Mouse (Mus musculus): ENCODE data around the gene Sbpl. TPM values are rescaled to one million over a fixed set of nuclear protein-coding genes. Genes with fewer than 3 reads are reported as not detected.

Sbpl gene
- not detected for polyA plus RNA-seq (2014; fragmentation: Illumina TruSeq; extraction: RNeasy Lipid Tissue Mini Kit (QIAGEN cat#74804); ENCODE audit: low read depth, low replicate concordance)

DNA sequence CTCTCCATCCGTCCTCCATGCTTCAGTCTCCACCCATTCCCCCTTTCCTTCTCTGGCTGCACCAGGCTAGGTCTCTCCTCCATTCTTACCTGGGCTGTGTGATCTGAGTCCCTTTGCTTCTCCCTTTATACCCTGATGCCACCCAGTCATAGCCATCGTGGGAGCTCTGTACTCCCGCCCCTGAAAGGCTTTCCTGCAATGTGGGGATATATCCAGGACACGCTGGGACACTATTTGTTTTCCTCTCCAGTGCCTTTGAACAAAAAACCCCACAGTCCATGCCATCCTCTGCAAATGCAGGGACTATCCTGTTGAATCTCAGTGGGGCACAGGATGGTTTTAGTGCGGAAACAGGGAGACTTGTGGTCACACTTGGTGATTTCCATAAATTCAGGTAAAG, at the start of gene Sbpl:
TSS of gene Sbpl (minus strand) at position 101 of the 400 bp plus-strand sequence.

GRCm38 (mm10) chr17:23997901-23998300, 42.8 kb upstream of the Sbpl start, which contains the start of gene Prss22:
Gene Prss22 (minus strand): TSS chr17:23998100.

DNA sequence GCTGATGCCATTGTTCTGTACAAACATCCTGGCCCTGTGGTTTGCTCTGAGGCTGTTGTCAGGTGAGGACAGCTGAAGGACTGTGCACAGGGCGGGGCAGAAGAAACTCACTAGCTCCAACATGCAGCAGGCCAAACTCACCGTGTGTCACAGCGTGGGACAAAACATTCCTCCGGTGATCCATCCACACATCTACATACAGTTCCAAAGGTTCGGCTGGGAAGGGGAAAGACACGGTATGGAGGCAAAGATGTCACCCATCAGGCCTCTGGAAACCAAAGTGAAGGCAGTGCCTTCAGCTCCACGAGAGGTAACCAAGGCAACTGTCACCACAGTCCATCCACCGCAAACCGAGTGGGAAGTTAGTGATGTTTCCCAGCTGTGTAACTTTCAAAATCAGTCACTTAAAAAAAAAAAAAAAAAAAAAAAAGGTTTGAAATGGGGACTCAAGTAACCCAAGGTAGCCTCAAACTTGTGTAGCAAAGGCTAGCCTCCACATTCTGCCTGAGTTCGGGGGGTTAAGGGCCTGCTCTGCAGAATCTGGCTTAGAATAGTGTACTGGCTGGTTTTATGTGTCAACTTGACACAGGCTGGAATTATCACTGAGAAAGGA, 25.3 kb upstream of the Sbpl start, which contains the start of gene Prss30:
TSS of gene Prss30 (minus strand) at position 270 of the 613 bp plus-strand sequence.

DNA sequence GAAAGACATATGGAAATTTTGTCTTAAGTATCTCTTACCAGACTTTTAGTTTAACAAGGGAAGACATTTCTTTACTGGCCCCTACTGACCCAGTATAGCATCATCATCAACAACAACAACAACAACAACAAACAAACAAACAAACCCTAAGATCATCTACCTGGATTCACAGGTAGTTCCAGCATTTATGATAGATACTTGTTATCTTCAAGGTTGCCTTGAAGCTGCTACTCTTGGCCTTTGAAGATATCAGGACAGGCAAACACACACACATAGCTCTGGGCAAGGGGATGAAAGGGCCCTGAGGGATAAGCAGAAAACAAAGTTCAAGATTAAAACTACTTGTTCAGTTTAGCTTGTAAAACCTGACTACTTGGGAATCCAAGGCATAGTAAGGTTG, 13.7 kb downstream of the Sbpl start, which contains the start of gene Sbp:
TSS of gene Sbp (plus strand) at position 301 of the 400 bp plus-strand sequence.

DNA sequence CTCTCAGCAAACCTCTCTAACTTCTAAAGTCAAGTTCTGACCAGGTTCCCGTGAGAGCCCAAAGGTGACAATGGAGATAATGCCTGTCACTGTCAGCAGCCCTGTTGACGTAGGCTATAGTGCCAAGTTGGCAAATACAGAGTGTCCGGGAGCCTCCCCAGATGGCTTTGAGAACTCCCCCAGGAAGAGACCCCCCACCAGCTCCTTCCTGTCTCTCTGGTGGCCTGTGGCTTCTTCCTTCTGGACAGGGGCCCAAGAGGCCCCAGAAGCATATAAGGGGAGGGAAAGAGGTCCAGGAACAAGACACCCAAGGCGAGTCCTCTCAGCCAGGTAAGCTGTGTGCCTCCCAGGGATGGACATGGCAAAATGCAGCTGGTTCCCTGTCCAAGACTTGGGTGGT, 37.9 kb downstream of the Sbpl start, which contains the start of gene Dcpp3:
TSS of gene Dcpp3 (plus strand) at position 301 of the 400 bp plus-strand sequence.

Other genes with a start within 250 kb of the Sbpl start
- 0.87 TPM for gene 1520401A03Rik, start 232.5 kb downstream of the Sbpl start, polyA plus RNA-seq (2014; fragmentation: Illumina TruSeq; extraction: RNeasy Lipid Tissue Mini Kit (QIAGEN cat#74804); ENCODE audit: low read depth, low replicate concordance)
- gene Pkmyt1, start 228.9 kb downstream of the Sbpl start, polyA plus RNA-seq (2014; fragmentation: Illumina TruSeq; extraction: RNeasy Lipid Tissue Mini Kit (QIAGEN cat#74804); ENCODE audit: low read depth, low replicate concordance) = 1.9 TPM
- gene Paqr4, start 214.4 kb downstream of the Sbpl start, polyA plus RNA-seq (2014; fragmentation: Illumina TruSeq; extraction: RNeasy Lipid Tissue Mini Kit (QIAGEN cat#74804); ENCODE audit: low read depth, low replicate concordance) = not detected
- not detected for gene Kremen2, start 209.4 kb downstream of the Sbpl start, polyA plus RNA-seq (2014; fragmentation: Illumina TruSeq; extraction: RNeasy Lipid Tissue Mini Kit (QIAGEN cat#74804); ENCODE audit: low read depth, low replicate concordance)
- gene Flywch1, start 183.7 kb downstream of the Sbpl start, polyA plus RNA-seq (2014; fragmentation: Illumina TruSeq; extraction: RNeasy Lipid Tissue Mini Kit (QIAGEN cat#74804); ENCODE audit: low read depth, low replicate concordance) = 7.3 TPM
- 1.9 TPM for gene Flywch2, start 169.2 kb downstream of the Sbpl start, polyA plus RNA-seq (2014; fragmentation: Illumina TruSeq; extraction: RNeasy Lipid Tissue Mini Kit (QIAGEN cat#74804); ENCODE audit: low read depth, low replicate concordance)
- 89.6 TPM for gene Srrm2, start 164.7 kb downstream of the Sbpl start, polyA plus RNA-seq (2014; fragmentation: Illumina TruSeq; extraction: RNeasy Lipid Tissue Mini Kit (QIAGEN cat#74804); ENCODE audit: low read depth, low replicate concordance)
- gene Elob, start 126.1 kb downstream of the Sbpl start, polyA plus RNA-seq (2014; fragmentation: Illumina TruSeq; extraction: RNeasy Lipid Tissue Mini Kit (QIAGEN cat#74804); ENCODE audit: low read depth, low replicate concordance) = 40.8 TPM
- not detected for gene Prss33, start 119.2 kb downstream of the Sbpl start, polyA plus RNA-seq (2014; fragmentation: Illumina TruSeq; extraction: RNeasy Lipid Tissue Mini Kit (QIAGEN cat#74804); ENCODE audit: low read depth, low replicate concordance)
- not detected for gene Prss32, start 111.4 kb downstream of the Sbpl start, polyA plus RNA-seq (2014; fragmentation: Illumina TruSeq; extraction: RNeasy Lipid Tissue Mini Kit (QIAGEN cat#74804); ENCODE audit: low read depth, low replicate concordance)
- 2.3 TPM for gene Prss41, start 111.1 kb downstream of the Sbpl start, polyA plus RNA-seq (2014; fragmentation: Illumina TruSeq; extraction: RNeasy Lipid Tissue Mini Kit (QIAGEN cat#74804); ENCODE audit: low read depth, low replicate concordance)
- gene Prss21, start 87.2 kb downstream of the Sbpl start, polyA plus RNA-seq (2014; fragmentation: Illumina TruSeq; extraction: RNeasy Lipid Tissue Mini Kit (QIAGEN cat#74804); ENCODE audit: low read depth, low replicate concordance) = 34.8 TPM
- gene Dcpp1, start 74.4 kb downstream of the Sbpl start, polyA plus RNA-seq (2014; fragmentation: Illumina TruSeq; extraction: RNeasy Lipid Tissue Mini Kit (QIAGEN cat#74804); ENCODE audit: low read depth, low replicate concordance) = not detected
- gene Dcpp2, start 74.4 kb downstream of the Sbpl start, polyA plus RNA-seq (2014; fragmentation: Illumina TruSeq; extraction: RNeasy Lipid Tissue Mini Kit (QIAGEN cat#74804); ENCODE audit: low read depth, low replicate concordance) = not detected
- not detected for gene Dcpp3, start 37.8 kb downstream of the Sbpl start, polyA plus RNA-seq (2014; fragmentation: Illumina TruSeq; extraction: RNeasy Lipid Tissue Mini Kit (QIAGEN cat#74804); ENCODE audit: low read depth, low replicate concordance)
- gene Sbp, start 13.6 kb downstream of the Sbpl start, polyA plus RNA-seq (2014; fragmentation: Illumina TruSeq; extraction: RNeasy Lipid Tissue Mini Kit (QIAGEN cat#74804); ENCODE audit: low read depth, low replicate concordance) = not detected
- not detected for gene Prss30, start 25.3 kb upstream of the Sbpl start, polyA plus RNA-seq (2014; fragmentation: Illumina TruSeq; extraction: RNeasy Lipid Tissue Mini Kit (QIAGEN cat#74804); ENCODE audit: low read depth, low replicate concordance)
- gene Prss22, start 42.8 kb upstream of the Sbpl start, polyA plus RNA-seq (2014; fragmentation: Illumina TruSeq; extraction: RNeasy Lipid Tissue Mini Kit (QIAGEN cat#74804); ENCODE audit: low read depth, low replicate concordance) = not detected
- not detected for gene Prss27, start 82.9 kb upstream of the Sbpl start, polyA plus RNA-seq (2014; fragmentation: Illumina TruSeq; extraction: RNeasy Lipid Tissue Mini Kit (QIAGEN cat#74804); ENCODE audit: low read depth, low replicate concordance)
- 19.6 TPM for gene Kctd5, start 118.2 kb upstream of the Sbpl start, polyA plus RNA-seq (2014; fragmentation: Illumina TruSeq; extraction: RNeasy Lipid Tissue Mini Kit (QIAGEN cat#74804); ENCODE audit: low read depth, low replicate concordance)
- 282 TPM for gene Pdpk1, start 195.7 kb upstream of the Sbpl start, polyA plus RNA-seq (2014; fragmentation: Illumina TruSeq; extraction: RNeasy Lipid Tissue Mini Kit (QIAGEN cat#74804); ENCODE audit: low read depth, low replicate concordance)
- gene Amdhd2, start 208.5 kb upstream of the Sbpl start, polyA plus RNA-seq (2014; fragmentation: Illumina TruSeq; extraction: RNeasy Lipid Tissue Mini Kit (QIAGEN cat#74804); ENCODE audit: low read depth, low replicate concordance) = 1.1 TPM
- 19.8 TPM for gene Atp6v0c, start 214.4 kb upstream of the Sbpl start, polyA plus RNA-seq (2014; fragmentation: Illumina TruSeq; extraction: RNeasy Lipid Tissue Mini Kit (QIAGEN cat#74804); ENCODE audit: low read depth, low replicate concordance)

Data from testis, adult 10 weeks (tissue).